Mouse (Mus musculus): ENCODE data around the gene Slc30a2. TPM values are rescaled to one million over a fixed set of nuclear protein-coding genes. Genes with fewer than 3 reads are reported as not detected.

The Slc30a2 gene
- polyA plus RNA-seq, 1 experiment from 2014 or later, result not detected

GRCm38 (mm10) chr4:134357461-134357771, 14.4 kb downstream of the Slc30a2 start:
- H3K4me2 ChIP-seq, result peak overlapping the region; percentile 49
- WGBS, result 41% methylated on average over 17 of the region's 17 CpGs
- H3K27me3 ChIP-seq (replicated peaks; ENCODE audit: control insufficient read depth, insufficient read depth, low read length), result no peaks in the 10 kb centered on the region; the same call in 1 of the 2 replicates
- no peak overlapping the region for H3K27ac ChIP-seq (ENCODE audit: low read depth, low read length)
- DNase-seq (ENCODE audit: low spot score) (no peak), ATAC-seq (replicated peaks; ENCODE audit: low FRiP score) (no peak)
- no peaks in the 10 kb centered on the region for H3K9me3 ChIP-seq (ENCODE audit: control insufficient read depth, low read length)
- no peak overlapping the region for H3K9ac ChIP-seq (ENCODE audit: low read depth, low read length)
- H3K4me1 ChIP-seq (replicated peaks; ENCODE audit: control insufficient read depth, insufficient read depth, low read length), result peaks cover 18% of the 10 kb centered on the region
- no peaks in the 10 kb centered on the region for H3K36me3 ChIP-seq (ENCODE audit: control insufficient read depth, insufficient read depth, low read length)
- no peak overlapping the region for H3K4me3 ChIP-seq (ENCODE audit: low read depth, low read length)

- Histone ChIP-seq H3K9me3 (ENCODE audit: control insufficient read depth, low read length) (no peaks in the 10 kb centered on the region), H3K4me1 (replicated peaks; ENCODE audit: control insufficient read depth, insufficient read depth, low read length) (peaks cover 10% of the 10 kb centered on the region), H3K4me2 (no peak overlapping the region), H3K36me3 (ENCODE audit: control insufficient read depth, insufficient read depth, low read length) (no peaks in the 10 kb centered on the region), H3K4me3 (ENCODE audit: low read depth, low read length) (no peak overlapping the region), H3K9ac (ENCODE audit: low read depth, low read length) (no peak overlapping the region), H3K27ac (ENCODE audit: low read depth, low read length) (no peak overlapping the region), H3K27me3 (replicated peaks; ENCODE audit: control insufficient read depth, insufficient read depth, low read length) (no peaks in the 10 kb centered on the region; the same call in 1 of the 2 replicates)
- DNase-seq (ENCODE audit: low spot score) (no peak), ATAC-seq (replicated peaks; ENCODE audit: low FRiP score) (no peak)
- WGBS, result 78% methylated on average over 6 of the region's 6 CpGs
Measured at GRCm38 (mm10) chr4:134359649-134360048, 16.7 kb downstream of the Slc30a2 start.

GRCm38 (mm10) chr4:134361215-134361614, 18.2 kb downstream of the Slc30a2 start:
- no peak overlapping the region for H3K9ac ChIP-seq (ENCODE audit: low read depth, low read length)
- H3K27me3 ChIP-seq (replicated peaks; ENCODE audit: control insufficient read depth, insufficient read depth, low read length), result peaks cover 7% of the 10 kb centered on the region
- H3K4me1 ChIP-seq (replicated peaks; ENCODE audit: control insufficient read depth, insufficient read depth, low read length), result peaks cover 7% of the 10 kb centered on the region
- DNase-seq (ENCODE audit: low spot score), result no peak
- no peak overlapping the region for H3K4me2 ChIP-seq
- no peaks in the 10 kb centered on the region for H3K36me3 ChIP-seq (ENCODE audit: control insufficient read depth, insufficient read depth, low read length)
- 37% methylated on average over 5 of the region's 5 CpGs for WGBS
- no peak overlapping the region for H3K4me3 ChIP-seq (ENCODE audit: low read depth, low read length)
- H3K27ac ChIP-seq (ENCODE audit: low read depth, low read length), result no peak overlapping the region
- no peak for ATAC-seq (replicated peaks; ENCODE audit: low FRiP score)
- H3K9me3 ChIP-seq (ENCODE audit: control insufficient read depth, low read length), result no peaks in the 10 kb centered on the region

- H3K4me1 ChIP-seq (replicated peaks; ENCODE audit: control insufficient read depth, insufficient read depth, low read length), result peaks cover 1% of the 10 kb centered on the region
- ATAC-seq (replicated peaks; ENCODE audit: low FRiP score) (no peak), DNase-seq (ENCODE audit: low spot score) (no peak)
- no peak overlapping the region for H3K9ac ChIP-seq (ENCODE audit: low read depth, low read length)
- no peaks in the 10 kb centered on the region for H3K36me3 ChIP-seq (ENCODE audit: control insufficient read depth, insufficient read depth, low read length)
- H3K9me3 ChIP-seq (ENCODE audit: control insufficient read depth, low read length), result no peaks in the 10 kb centered on the region
- peaks cover 9% of the 10 kb centered on the region for H3K27me3 ChIP-seq (replicated peaks; ENCODE audit: control insufficient read depth, insufficient read depth, low read length)
- H3K4me3 ChIP-seq (ENCODE audit: low read depth, low read length), result no peak overlapping the region
- H3K27ac ChIP-seq (ENCODE audit: low read depth, low read length), result no peak overlapping the region
- H3K4me2 ChIP-seq, result no peak overlapping the region
- 71% methylated on average over 9 of the region's 9 CpGs for WGBS
Measured at GRCm38 (mm10) chr4:134362124-134362523, 19.1 kb downstream of the Slc30a2 start.

GRCm38 (mm10) chr4:134362586-134362985, 19.6 kb downstream of the Slc30a2 start:
- Histone ChIP-seq H3K4me2 (peak overlapping the region; percentile 26), H3K27me3 (replicated peaks; ENCODE audit: control insufficient read depth, insufficient read depth, low read length) (peaks cover 9% of the 10 kb centered on the region), H3K36me3 (ENCODE audit: control insufficient read depth, insufficient read depth, low read length) (no peaks in the 10 kb centered on the region), H3K4me3 (ENCODE audit: low read depth, low read length) (no peak overlapping the region), H3K4me1 (replicated peaks; ENCODE audit: control insufficient read depth, insufficient read depth, low read length) (no peaks in the 10 kb centered on the region), H3K9me3 (ENCODE audit: control insufficient read depth, low read length) (no peaks in the 10 kb centered on the region), H3K27ac (ENCODE audit: low read depth, low read length) (no peak overlapping the region), H3K9ac (ENCODE audit: low read depth, low read length) (no peak overlapping the region)
- 20% methylated on average over 9 of the region's 9 CpGs for WGBS
- DNase-seq (ENCODE audit: low spot score) (no peak), ATAC-seq (replicated peaks; ENCODE audit: low FRiP score) (no peak)

GRCm38 (mm10) chr4:134365280-134365679, 22.3 kb downstream of the Slc30a2 start:
- peaks cover 29% of the 10 kb centered on the region for H3K27me3 ChIP-seq (replicated peaks; ENCODE audit: control insufficient read depth, insufficient read depth, low read length)

GRCm38 (mm10) chr4:134370649-134371221, 27.8 kb downstream of the Slc30a2 start:
- Histone ChIP-seq H3K4me1 (replicated peaks; ENCODE audit: control insufficient read depth, insufficient read depth, low read length) (peaks cover 12% of the 10 kb centered on the region), H3K36me3 (ENCODE audit: control insufficient read depth, insufficient read depth, low read length) (no peaks in the 10 kb centered on the region), H3K9me3 (ENCODE audit: control insufficient read depth, low read length) (no peaks in the 10 kb centered on the region), H3K27me3 (replicated peaks; ENCODE audit: control insufficient read depth, insufficient read depth, low read length) (peaks cover 48% of the 10 kb centered on the region), H3K4me3 (ENCODE audit: low read depth, low read length) (peak overlapping the region; percentile 32), H3K4me2 (peak overlapping the region; percentile 67), H3K27ac (ENCODE audit: low read depth, low read length) (no peak overlapping the region), H3K9ac (ENCODE audit: low read depth, low read length) (no peak overlapping the region)
- 3% methylated on average over 18 of the region's 18 CpGs for WGBS
- ATAC-seq (replicated peaks; ENCODE audit: low FRiP score) (no peak), DNase-seq (ENCODE audit: low spot score) (no peak)

More at GRCm38 (mm10) chr4:134365280-134365679, 22.3 kb downstream of the Slc30a2 start:
- no peaks in the 10 kb centered on the region for H3K36me3 ChIP-seq (ENCODE audit: control insufficient read depth, insufficient read depth, low read length)
- ATAC-seq (replicated peaks; ENCODE audit: low FRiP score), result no peak
- no peaks in the 10 kb centered on the region for H3K4me1 ChIP-seq (replicated peaks; ENCODE audit: control insufficient read depth, insufficient read depth, low read length)
- no peak overlapping the region for H3K4me2 ChIP-seq
- DNase-seq (ENCODE audit: low spot score), result no peak
- no peak overlapping the region for H3K9ac ChIP-seq (ENCODE audit: low read depth, low read length)
- WGBS, result 24% methylated on average over 5 of the region's 5 CpGs
- no peaks in the 10 kb centered on the region for H3K9me3 ChIP-seq (ENCODE audit: control insufficient read depth, low read length)
- H3K27ac ChIP-seq (ENCODE audit: low read depth, low read length), result no peak overlapping the region
- no peak overlapping the region for H3K4me3 ChIP-seq (ENCODE audit: low read depth, low read length)

GRCm38 (mm10) chr4:134371316-134371855, 28.4 kb downstream of the Slc30a2 start:
- no peak for DNase-seq (ENCODE audit: low spot score)
- 1% methylated on average over 17 of the region's 17 CpGs for WGBS
- peaks cover 48% of the 10 kb centered on the region for H3K27me3 ChIP-seq (replicated peaks; ENCODE audit: control insufficient read depth, insufficient read depth, low read length)
- H3K36me3 ChIP-seq (ENCODE audit: control insufficient read depth, insufficient read depth, low read length), result no peaks in the 10 kb centered on the region
- H3K9me3 ChIP-seq (ENCODE audit: control insufficient read depth, low read length), result no peaks in the 10 kb centered on the region
- ATAC-seq (replicated peaks; ENCODE audit: low FRiP score), result no peak
- peaks cover 12% of the 10 kb centered on the region for H3K4me1 ChIP-seq (replicated peaks; ENCODE audit: control insufficient read depth, insufficient read depth, low read length)
- peak overlapping the region; percentile 32 for H3K4me3 ChIP-seq (ENCODE audit: low read depth, low read length)
- peak overlapping the region; percentile 67 for H3K4me2 ChIP-seq
- H3K27ac ChIP-seq (ENCODE audit: low read depth, low read length), result no peak overlapping the region
- H3K9ac ChIP-seq (ENCODE audit: low read depth, low read length), result no peak overlapping the region

- WGBS, result under 1% methylated on average over 16 of the region's 16 CpGs
- H3K9ac ChIP-seq (ENCODE audit: low read depth, low read length), result no peak overlapping the region
- peaks cover 12% of the 10 kb centered on the region for H3K4me1 ChIP-seq (replicated peaks; ENCODE audit: control insufficient read depth, insufficient read depth, low read length)
- peaks cover 46% of the 10 kb centered on the region for H3K27me3 ChIP-seq (replicated peaks; ENCODE audit: control insufficient read depth, insufficient read depth, low read length)
- no peaks in the 10 kb centered on the region for H3K36me3 ChIP-seq (ENCODE audit: control insufficient read depth, insufficient read depth, low read length)
- H3K4me3 ChIP-seq (ENCODE audit: low read depth, low read length), result peak overlapping the region; percentile 32
- DNase-seq (ENCODE audit: low spot score) (peak; percentile 72), ATAC-seq (replicated peaks; ENCODE audit: low FRiP score) (no peak; the same call in 1 of the 2 replicates)
- no peaks in the 10 kb centered on the region for H3K9me3 ChIP-seq (ENCODE audit: control insufficient read depth, low read length)
- peak overlapping the region; percentile 67 for H3K4me2 ChIP-seq
- no peak overlapping the region for H3K27ac ChIP-seq (ENCODE audit: low read depth, low read length)
Measured at GRCm38 (mm10) chr4:134372294-134372747, 29.3 kb downstream of the Slc30a2 start.

All from liver, embryonic 11.5 days (tissue).